Mouse (Mus musculus) adrenal gland, postnatal 14 days (tissue): ENCODE results near the gene Cldn19. TPM values are rescaled to one million over a fixed set of nuclear protein-coding genes. Genes with fewer than 3 reads are reported as not detected.
"Not testable (repeated sequence)": the region's sequence is repeated elsewhere in the genome, so short reads cannot be mapped to it uniquely, and the experiment has no call there.

Experiments
- DNase-seq: peaks from one replicate; pipeline ENCODE4 v3.0.0; 2021; ENCODE audit warnings: mixed read lengths
- total RNA-seq: library from RNA; stranded (reverse); gene quantifications from 2 replicates; pipeline ENCODE4 v1.2.3, GENCODE M21; 2021

Gene Cldn19
- total RNA-seq, 1 experiment from 2014 or later = 0.41 TPM

DNA sequence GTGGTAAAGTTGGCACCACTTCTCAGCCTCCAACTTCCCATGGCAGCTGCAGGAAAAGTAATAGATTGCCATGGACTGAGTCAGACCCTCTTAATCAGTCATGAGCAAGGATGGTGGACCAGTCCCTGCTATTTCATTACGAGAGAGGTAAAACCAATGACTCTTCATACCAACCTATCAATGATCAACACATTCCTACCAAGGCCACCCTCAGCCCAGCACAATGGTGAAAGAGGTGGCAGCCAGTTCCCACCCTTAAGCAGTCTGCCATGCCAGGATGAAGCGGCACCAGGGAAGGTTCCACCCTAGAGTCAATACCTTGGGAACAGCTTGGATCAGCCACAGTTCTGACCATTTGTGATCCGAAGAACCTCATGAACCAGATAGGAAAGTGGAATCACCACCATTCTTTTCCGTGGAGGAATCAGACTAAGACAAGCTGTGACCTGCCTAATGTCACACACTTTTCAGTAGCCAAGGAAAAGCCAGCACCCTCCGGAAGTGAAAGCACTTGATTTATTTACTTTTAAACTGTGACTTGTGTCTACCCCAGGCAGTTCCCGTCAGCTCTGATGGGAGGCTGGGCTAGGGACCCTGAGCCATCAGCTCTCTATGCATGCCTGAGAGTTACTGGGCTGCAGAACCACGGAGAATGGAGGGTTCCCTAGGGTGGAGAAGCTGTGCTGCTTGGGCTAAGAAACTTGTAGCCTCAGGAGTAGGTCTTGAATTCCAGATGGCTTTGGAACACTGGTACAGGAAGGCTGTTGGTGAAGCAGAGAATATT lies 3.0 kb upstream of the Cldn19 start:
- no peak for DNase-seq

DNA sequence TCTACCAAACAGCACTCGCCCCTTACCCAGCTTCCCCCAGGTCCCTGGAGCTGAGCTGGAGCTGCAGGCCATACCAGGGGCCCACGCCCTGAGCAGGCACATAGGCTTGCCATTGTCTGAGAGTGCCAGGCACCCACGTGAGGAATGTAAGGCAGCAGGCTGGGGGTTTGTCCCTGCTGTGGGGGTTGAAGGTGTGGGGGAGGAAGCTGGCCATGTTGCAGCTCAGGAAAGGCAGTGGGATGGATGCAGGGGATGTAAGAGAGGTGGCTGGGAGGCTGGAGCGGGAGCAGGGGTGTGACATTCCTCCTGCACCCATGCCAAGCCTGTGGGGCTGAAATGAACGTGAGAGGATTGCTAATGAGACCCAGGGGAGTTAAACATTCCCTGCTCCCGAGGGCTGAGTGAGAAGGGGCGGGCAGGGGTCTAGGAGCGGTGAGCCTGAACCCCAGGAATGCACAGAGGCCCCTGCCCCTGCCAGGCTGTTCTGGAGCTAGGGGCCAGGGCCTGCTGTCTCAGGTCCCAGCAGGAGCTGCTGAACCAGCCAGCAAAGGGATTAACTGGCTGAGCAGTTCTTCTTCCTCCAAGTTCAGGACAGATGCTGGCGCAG lies 1.1 kb upstream of the Cldn19 start:
- DNase-seq = no peak

DNA sequence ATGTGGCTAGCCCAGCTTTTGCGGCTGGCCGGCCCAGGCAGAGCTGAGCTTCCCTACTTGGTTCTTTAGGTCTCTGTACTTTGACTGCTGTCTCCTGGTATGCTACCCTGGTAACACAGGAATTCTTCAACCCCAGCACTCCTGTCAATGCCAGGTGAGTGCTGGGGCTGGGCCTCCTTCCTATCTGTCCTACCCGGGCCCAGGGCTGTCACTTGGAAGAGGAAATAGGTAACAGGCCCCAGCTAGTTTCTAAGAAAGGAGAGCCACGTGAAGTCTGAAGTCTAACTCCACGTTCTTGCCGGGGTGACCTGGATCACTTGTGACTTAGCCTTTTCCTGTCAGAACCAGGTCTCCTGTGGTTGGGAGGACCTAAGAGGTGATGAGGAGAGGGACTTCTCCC lies 1.9 kb downstream of the Cldn19 start:
- no peak for DNase-seq

DNA sequence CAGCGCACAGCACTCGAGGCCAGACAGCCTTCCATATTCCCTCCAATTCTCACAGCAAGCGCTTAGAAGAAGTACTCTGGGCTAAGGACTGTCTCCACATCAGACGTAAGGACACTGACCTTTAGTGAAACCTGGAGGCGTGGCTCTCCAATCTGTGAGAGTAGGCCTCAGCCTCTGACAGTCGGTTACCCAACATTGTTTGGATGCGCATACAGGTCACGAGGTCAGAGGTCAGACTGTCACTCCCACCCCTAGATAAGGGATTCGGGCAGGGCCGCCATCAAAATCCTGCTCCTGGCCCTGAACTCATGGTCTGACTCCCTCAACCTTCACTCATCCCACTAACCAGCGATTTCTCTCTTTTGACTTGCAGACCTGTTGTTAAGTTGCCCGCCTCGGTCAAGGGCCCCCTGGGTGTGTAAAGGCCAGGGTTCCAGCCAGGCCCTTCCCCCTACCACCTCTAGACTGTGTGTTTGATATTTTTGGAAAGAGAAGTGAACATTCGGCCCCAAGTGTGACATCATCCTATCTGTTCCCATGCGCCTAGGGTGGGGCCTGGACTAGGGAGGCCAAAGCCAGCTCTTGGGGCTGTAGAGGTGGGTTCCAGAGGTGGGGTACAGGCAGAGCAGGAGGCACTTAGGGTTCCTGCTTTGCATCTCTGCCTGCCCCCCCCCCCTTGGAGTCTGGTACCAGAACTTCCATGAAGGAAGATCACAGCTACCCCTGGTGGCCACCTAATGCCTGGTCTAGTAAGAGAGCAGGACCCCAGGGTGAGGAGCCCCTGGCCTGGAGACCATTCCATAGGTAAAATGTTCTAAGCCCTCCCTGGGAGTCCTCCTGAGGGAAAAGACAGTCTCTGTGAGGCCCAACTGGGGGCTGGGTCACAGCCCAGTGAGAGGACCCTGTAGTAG lies 4.4 kb downstream of the Cldn19 start:
- DNase-seq = no peak

DNA sequence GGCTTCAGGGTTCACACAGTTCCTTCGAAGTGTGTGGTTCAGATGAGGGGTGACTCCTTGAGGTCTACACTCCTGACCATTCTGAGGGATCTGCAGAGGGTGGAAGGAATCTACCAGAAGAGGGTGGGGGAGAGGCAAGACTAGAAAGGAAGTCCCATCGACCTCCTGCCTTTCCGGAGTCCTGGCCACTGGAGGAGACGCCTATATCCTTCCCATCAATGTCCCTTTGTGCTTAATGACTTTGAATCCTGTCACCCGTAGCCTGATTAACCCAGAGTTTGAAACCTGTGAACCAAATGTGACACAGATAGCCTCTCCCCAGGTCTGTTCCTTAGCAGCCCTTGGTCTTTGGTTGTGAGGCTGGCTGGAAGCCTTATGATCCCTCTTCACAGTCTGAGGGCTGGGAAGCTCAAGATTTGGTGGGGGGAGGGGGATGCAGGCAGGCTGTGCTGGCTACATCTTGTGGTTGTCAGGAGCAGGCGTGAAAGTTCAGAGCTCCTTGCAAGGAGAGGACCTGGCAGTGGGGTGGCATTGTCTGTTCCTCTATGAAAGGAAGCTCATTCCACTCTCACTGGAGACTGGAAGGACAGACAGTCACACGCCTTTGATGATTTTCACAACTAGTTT lies 6.0 kb downstream of the Cldn19 start:
- no peak for DNase-seq

DNA sequence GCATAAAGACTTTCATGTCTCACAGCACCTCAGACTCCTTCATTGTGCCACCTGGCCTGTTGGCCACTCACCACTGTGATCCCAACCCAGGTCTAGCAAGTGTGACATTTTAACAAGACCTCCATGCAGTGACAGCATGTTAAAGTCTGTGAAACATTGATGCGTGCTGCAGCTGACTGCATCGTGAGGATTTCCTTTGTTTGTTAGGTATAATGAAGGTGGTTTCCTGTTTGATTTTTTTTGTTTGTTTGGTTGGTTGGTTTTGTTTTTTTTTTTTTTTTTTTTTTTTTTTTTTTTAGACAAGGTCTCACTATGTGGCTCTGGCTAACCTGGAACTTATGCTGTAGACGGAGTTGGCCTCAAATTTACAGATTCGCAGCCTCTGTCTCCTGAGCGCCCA lies 7.3 kb downstream of the Cldn19 start:
- no peak for DNase-seq

DNA sequence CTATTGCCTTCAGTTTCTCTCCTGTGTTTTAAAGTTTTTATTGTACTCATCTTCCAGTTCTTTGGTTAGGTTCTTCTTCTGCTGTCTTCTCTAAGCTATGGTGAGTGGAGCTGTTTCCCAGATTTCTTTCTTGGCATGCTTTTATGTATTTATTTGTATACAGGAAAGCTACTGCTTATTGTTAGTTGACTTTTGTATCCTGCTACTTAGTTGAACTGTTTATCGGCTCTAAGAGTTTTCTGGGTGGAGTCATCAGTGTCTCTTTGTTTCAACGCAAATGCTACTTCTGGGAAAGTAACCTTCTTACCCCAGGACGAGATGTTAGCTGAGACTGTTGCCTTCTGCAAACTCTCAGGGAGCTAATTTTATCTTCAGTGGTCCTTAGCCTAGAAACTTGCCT lies 8.2 kb downstream of the Cldn19 start:
- no peak for DNase-seq

DNA sequence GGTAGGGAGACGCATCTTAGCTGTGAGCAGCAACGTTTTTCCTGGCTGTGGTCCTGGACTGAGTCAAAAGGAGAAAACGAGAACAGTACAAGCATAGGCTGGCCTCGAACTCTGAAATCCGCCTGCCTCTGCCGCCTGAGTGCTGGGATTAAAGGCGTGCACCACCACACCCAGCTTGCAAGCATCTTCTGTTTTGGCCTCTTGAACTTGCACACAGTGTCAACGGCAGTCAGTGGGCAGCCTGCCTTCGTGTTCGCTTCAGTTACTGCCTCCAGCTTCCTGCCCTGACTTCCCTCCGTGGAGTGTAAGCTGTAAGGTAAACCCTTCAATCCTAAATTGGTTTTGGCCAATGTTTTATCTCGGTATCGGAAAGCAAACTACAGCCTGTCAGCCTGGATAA lies 11.4 kb downstream of the Cldn19 start:
- DNase-seq = no peak

DNA sequence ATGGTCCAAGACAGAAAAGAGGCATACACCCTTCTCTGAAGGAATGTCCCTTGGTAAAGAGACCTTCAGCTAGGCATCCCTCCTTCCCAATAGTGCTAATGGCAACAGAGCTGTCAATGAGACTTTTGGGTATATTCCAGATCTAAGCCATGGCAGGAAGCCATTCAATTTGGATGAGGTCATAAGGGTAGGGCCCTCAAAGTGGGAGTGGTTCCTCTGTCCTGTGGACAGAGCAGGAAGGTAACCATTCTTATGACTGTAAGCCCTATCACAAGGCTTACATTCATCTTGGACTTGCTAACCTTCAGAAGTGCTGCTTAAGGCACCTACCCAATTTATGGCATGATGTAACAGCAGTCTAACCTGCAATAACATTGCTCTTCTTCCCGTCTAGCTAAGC lies 19.4 kb downstream of the Cldn19 start:
- no peak for DNase-seq

DNA sequence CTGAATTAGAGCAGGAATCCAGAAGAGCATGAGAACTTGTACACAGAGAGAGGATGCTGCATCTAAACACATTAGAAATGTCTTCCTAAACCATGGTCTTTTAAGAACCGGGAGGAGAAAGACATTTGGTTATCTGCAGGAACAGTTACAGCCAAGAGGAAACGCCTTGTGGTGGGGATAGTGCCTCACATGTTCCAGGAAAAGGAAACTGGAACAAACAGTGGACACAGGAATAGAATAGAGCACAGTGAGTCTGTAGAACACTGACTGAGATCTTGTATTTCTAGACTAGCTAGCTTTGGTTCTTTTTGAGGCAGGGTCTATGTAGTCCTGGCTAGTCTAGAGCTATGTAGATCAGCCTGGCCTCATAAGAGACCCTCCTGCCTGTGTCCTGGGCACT lies 20.0 kb downstream of the Cldn19 start:
- DNase-seq = no peak

DNA sequence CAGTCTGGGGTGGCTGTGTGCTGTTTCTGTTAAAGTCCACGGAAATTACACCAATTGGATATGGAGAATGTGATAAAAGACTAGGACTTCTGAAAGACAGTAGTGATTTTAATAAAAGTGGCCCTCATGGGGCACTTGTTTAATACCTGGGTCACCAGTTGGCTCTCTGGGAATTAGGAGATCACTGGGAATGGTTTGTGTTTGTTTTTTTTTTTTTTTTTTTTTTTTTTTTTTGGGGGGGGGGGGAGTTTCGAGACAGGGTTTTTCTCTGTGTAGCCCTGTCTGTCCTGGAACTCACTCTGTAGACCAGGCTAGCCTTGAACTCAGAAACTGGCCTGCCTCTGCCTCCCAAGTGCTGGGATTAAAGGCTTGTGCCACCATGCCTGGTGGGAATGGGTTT lies 20.5 kb downstream of the Cldn19 start:
- DNase-seq = no peak

DNA sequence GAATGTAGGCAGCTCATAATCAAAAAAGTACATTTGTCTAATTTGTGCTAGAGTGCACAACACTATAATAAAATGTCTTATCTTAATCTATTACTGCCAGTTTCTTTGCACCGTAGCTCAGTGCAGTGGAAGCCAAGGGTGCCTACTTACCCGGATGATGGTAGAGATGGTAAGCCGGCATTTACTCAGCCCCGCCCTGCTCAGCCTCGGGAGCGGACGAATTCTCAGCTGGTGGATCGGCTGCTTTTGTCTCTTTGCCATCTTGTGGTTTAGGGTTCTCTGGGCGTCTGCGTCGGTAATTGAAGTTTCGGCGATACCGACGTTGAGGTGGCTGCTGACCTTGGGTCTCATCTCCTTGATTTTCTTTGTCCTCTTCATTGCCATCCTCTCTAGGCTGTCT lies 23.6 kb downstream of the Cldn19 start:
- DNase-seq = not testable (repeated sequence)

DNA sequence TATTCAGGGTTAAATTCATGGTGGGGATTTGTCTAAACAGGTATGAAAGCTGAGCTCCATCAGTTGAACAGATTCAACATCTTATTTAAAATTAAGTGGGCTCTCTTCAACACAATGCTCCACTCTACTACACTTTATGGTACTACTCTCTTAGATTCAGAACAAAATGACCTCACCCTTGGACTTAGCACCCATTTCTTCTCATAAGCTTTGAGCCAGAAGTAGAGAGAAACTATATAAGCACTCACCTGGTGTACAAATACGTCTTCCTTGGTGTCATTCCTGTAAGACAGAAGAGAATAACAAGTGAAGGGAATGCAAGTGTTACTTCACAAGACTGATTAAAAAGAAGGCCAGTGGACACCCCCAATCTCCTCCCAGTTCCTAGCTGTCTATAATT lies 29.6 kb downstream of the Cldn19 start:
- DNase-seq = no peak

DNA sequence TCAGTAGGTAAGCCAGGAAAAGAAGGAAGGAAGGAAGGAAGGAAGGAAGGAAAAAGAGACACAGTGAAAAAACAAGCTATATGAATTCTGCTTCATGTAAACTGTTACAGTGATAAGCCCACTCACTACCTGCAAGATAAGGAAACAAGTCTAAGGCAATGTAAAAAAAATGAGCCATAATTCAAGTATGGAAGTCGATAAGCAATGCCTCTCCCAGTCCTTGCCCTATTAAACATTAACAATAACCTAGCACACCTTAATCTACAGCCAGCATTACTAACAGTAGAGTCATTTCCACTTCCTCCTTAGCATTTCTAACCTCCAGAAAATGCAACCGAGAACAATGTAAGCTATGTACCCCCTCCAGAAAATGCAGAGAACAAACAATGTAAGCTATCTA lies 30.1 kb downstream of the Cldn19 start:
- DNase-seq = no peak

DNA sequence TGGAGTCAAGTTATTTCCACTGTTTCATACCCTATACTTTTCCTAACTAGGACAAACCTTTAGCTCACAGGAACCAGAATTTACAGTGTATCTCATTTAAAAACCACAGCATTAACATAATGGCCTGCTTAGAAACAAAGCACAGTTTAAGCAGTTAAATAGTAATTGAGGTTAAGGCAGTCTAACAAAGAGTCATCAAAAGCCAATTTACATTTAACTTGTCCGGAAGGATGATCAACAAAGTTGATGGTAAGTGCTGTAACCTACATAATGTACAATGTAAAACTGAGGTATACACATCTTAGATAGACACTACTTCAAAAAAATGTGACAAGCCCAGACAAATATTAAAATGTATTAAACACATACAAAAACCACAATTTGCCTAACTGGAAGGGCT lies 36.7 kb downstream of the Cldn19 start:
- no peak for DNase-seq

DNA sequence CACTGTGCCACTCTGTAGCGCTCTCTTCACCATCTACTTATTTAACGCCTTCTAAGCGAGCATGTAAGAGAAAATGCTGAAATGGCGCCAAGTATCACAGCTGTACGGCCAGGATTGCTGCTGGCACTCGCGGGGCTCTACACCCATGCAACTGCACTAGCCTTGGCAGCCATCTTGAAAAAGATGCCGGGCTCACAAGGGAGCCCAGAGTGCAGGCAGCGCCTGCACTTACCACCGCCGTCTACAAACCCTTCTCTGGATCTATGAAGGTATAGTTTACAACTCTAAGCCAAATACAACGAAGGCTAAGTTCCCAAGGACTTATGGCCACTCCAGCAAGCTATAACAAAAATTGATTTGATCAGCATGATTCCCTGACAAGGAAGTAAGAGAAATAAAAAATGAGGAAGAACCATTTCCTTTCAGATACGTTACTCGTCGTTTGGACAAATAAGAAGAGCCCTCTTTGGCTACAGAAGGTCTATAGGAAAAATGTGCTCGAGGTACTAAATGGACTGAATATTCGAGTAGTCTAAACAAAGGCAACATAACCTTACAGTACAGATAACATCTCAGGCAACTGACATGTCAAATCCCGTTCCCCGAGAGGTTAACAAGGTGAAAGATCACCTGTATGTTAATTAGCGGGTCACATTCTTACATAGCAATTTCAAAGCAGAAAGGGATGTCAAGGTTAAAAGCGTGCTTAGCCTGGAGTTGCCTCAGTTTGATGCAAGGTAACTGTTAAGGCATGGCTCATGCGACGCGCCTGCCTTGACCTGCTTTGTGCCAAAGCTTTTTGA lies 37.8 kb downstream of the Cldn19 start:
- peak; percentile 70 for DNase-seq

DNA sequence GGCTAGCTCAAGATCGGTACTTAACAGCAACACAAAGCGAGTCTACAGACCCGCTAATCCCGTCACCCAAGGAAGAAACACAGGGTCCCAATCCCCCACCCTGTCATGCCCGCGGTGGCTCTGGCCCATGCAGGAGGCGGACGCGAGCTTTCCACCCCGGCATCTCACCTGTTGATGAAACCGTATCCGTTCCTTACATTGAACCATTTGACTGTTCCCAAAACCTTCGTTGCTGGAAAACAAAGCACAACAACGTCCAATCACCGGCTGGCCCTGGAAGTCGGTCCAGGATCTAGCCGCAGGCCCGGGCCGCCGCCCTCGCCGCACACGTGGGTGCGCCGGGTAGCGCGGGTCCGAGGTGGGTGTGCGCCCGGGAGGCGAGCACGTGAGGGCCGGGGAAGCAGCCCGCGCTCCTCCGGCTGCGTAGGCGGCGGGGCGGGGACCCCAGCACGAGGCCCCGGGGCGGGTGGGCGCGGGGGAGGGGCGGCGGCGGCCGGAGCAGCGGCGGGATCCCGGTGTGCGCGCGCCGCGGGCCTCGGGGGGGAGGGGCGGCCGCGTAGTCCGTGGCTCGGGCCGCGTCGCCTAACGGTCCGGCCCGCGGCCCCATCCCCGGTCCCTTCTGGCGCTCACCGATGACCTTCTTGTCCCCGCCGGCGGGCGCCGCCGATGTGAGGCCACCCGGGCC lies 38.5 kb downstream of the Cldn19 start:
- DNase-seq = peak; percentile 64

DNA sequence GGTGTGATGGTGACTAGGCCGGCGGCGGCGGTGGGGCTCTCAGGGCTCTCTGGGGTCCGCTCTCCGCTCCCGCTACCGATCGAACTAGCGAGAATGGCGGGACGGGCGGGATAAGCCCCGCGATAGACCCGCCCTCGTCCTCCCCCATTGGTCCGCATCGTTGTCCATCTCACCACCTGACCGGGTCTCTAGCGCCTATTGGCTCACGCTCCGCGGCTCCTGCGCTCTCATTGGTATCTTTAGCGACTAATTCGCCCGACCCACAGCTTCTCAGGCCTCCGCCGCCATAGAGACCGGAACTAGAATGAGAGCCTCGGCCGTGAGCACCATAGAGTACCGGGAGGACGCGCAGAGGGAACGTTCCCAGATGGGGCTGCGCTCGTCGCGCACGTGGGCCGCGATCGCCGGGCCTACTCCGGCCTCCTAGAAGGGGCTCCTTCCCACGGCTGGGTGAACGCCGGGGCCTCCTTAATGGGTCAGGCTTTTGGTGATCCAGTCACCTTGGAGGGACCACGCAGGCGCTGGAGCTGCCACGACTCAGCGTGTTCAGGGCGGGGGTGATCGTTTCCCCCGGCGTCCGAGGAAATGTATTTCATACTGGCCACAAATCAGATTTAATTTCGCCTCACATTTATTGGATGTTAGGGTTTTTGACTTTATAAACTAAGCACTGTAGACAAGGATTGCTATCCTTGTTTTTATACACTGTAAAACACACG lies 39.4 kb downstream of the Cldn19 start, which contains the start of gene Ybx1:
Gene Ybx1, minus strand, starts transcription at position 190 of the 719 bp plus-strand sequence.
- peak; percentile 100 for DNase-seq

DNA sequence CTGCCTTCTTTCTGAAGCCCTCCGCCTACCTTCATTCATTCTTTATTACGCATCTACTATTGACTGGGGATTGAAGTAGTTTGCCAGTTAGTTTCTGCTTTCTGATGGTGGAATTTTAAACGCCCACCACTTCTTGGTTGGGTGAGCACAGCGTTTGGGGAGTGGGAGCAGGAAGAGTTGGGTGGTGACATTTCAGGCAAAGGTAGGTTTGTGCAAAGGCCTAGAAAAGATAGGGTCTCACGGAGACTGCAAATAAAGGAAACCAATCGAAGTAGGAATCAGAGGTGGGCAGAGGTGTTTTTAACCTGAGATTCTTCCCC lies 39.9 kb downstream of the Cldn19 start:
- no peak for DNase-seq

DNA sequence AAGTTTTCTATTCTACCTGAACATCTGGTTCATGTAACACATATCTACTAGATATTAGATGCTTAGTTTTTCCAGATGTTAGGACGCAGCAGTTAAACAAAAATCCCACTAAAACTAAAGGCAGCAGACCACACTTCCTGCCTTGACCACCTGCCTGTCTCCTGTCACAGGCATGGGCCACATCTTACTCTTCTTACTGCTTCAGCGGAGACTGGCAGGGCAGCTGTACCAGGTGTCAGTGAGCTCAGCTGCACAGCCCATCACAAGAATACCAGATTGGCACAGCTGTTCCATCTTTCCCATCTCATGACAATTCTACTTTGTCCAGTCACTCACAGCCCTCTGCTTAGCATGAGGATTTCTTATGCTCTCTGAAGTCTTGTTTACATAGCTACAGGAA lies 42.1 kb downstream of the Cldn19 start:
- no peak for DNase-seq

DNA sequence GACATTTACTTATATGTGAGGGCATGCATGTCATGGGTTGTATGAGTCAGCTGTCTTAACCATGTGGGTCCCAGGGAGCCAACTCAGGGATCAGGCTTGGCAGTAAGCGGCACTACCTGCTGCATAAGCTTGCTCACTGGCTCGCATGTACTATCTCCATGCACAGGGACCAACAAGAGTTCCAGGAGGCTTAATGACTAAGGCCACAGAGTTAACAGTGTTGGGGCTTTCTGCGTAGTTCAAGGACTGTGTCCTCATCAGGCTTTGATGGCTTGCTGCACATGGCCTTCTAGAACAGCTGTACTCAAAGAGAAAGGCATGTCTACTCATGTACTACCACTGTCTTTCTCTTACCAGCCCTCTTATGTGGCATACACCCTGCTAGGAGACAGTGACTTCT lies 45.5 kb downstream of the Cldn19 start:
- DNase-seq = peak; percentile 47
